Mouse (Mus musculus) cerebellum, postnatal 36 days (tissue): ENCODE data around the gene Txnrd2.

Experiments
- DNase-seq, 2 experiments: peaks; one replicate each; pipeline ENCODE4 v3.0.0; 2021 to 2022; ENCODE audit warnings: mixed read lengths in 2 of 2

Gene Txnrd2

DNA sequence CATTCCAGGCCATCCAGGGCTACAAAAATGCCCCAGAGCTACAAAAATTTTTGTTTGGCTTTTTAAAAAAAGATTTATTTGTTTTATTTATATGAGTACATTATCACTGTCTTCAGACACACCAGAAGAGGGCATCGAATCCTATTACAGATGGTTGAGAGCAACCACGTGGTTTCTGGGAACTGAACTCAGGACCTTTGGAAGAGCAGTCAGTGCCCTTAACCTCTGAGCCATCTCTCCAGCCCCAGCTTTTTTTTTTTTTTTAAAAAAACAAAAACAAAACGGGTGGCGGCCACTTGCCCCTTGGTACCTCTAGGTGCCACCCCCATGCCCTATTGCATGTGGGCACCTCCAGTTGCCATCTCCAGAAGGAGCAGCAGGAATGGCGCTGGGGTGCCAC is 8.7 kb upstream of the Txnrd2 start:
- DNase-seq: no peak

DNA sequence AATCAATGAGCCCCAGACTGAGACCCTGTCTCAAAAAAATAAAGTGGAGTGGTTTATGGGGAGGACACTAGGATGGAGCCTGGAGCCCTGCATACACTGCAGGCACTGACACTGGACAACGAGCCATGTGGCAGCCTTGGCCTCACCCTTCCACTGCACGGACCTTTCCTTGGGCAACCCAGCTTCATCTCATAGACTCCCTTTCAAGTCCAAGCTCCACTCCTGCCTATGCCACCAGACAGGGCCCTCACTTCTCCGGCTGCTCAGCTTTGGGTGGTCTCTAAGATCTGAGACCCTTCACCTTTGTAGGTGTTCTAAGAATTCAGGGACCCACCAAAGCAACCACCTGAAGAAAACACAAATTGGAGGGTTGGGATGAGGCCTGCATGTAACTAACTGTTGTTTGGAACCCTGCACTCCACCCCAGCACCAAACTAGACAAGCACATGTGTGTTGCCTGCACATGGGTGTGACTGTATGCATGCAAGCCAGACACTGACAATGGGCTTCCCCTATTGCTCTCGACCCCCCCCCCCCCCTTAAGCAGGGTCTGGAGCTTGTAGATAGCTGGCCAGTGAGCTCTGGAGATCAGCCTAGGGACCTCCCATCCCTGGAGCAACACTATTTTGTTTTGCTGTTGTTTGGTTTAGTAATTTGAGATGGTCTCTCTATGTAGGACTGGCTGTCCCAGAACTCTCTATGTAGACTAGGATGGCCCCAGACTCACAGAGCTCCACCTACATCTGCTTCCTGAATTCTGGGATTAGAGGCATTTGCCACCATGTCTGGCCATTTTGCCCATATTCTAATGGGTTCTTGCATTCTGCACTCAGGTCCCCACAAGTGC is 7.2 kb upstream of the Txnrd2 start:
- DNase-seq: no peak

DNA sequence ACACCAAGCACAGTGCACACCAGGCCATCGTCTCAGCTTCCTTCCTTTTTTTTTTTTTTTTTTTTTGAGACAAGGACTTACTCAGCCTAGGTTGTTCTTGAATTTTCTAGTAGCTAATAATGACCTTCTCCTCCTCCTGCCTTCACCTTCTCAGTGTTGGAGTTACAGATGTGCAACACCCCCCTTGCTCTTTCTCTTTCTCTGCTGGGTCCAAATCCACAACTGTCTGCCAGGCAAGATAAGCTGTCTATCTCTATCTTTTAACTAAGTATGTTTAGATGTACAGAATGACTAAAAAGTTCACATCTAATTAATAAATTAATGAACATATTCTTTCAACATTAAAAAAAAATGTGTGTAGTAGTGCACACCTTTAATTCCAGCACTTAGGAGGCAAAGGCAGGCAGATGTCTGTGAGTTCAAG is 6.6 kb upstream of the Txnrd2 start:
- no peak for DNase-seq

DNA sequence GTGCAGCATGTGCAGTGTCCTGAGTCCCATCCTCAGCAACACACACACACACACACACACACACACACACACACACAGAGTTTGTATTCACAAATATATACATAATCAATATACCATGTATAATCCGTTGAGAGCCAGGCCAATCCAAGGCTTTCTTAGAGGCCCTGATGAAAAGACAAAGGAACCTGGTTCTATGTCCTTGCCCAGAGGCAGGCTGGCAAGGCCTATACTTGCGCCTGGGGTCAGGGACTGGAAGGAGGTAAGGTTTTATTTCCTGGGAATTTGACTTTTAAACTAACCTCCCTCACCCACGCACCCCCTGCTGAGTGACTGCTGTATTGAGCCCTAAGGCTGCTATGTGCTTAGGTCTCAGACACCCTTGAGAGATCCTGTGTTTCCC is 5.6 kb upstream of the Txnrd2 start:
- no peak for DNase-seq

DNA sequence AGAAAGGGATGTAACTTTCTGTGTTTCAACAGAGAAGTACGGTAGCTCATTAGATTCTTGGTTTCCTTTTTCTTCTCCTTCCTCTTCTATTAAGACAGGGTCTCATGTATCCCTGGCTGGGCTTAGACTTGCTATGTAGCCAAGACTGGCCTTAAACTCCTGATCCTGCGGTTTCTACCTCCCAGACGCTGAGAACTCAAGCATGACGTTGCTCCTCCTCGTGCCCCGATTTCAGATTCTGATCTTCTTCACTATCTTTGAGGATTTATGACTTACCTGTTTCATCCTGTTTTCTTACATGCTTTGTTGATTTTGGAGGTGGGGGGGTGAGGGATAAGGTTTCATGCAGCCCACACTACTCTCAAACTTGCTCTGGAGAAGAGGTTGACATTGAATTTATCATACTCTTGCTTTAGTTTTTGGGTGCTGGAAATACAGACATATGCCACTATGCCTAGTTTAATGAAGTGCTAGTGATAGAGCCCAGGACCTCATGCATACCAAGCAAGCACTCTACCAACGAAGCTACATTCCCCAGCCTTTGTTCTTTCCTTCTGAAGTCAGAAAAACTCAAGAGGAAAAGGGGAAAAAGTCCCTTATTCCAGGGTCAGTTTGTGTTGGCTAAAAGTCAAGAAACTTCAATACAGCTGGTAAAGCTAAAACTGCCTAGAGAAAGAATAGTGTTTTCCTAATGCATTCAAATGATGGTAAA is 2.8 kb upstream of the Txnrd2 start:
- no peak for DNase-seq

DNA sequence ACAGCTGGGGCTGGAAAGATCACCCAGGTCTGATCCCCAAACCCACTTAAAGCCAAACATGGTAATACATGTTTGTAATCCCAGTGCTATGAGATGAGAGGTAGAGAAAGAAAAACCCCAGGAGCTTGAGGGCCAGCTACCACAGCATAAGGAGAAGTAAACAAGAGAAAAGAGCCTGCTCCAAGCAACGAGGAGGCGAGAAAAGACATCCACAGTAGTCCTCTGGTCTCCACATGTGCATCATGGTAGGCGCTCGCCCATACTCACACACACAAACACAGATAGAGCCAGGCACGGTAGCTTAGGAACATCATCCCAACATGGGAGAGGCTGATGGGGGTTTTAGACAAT is 2.3 kb upstream of the Txnrd2 start:
- no peak for DNase-seq

DNA sequence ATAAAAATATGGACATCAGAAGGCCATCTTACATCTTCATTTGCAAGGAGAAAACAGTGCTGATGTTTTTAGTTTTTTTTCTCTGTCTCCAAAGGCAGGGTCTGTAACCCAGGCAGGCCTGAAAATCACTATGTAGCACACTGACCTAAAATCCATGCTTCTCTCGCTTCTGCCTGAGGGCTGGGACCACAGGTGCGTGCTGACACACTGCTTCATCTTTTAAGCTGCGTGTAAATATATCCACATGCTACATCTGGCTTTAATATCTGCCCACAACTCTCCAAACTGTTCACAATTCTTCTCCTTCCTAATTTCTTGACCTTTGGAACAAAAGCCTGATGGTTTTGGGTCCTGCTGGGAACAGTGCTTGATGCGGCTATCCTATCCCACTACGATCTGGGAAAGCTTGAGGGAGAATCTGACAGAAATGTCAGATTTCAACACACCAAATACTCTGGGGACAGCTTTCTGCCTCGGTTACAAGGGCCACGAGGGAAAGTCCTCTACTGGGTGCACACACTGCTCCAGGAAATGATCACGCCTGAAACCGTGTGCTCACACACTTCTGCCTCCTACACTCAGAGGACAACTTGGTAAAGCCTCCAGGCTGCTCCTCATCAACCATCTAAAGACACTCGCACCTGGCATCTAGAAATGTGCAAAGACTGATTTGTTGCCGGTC is 1.7 kb upstream of the Txnrd2 start:
- no peak for DNase-seq

DNA sequence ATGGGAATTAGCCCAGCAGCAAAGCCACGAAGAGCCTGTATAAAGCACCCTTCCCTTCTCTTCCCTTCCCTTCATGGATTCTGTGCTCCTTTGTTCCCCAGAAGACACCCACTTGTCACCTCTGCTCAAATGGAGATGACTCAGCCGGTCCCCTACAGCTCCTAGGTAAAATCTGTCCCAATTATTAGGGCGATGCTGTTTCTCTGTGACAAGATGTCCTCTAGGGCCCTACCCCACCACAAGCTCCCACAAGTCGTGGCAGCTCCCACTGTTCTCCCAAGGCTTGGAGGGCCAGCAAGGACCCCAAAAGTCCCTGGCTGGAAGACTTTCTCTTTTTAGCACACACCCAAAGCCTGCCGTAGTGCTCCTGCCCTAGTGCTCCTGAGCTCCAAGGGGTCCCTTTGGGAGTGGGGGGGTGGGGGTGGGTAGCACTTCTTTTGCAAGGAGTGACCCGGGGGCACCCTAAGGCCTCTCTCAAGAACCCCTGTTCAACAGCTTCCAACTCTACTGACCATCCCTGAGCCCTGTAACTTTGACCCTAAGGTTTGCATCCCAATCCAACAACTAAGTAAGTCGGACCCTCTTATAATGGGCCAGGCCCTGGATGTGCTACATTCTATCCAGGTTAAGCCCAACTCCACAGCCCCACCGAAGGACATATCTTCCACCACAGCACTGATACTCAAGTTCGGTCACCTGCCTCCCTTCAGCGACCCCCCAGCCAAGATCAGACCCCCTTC is 539 bp upstream of the Txnrd2 start:
- no peak for DNase-seq

DNA sequence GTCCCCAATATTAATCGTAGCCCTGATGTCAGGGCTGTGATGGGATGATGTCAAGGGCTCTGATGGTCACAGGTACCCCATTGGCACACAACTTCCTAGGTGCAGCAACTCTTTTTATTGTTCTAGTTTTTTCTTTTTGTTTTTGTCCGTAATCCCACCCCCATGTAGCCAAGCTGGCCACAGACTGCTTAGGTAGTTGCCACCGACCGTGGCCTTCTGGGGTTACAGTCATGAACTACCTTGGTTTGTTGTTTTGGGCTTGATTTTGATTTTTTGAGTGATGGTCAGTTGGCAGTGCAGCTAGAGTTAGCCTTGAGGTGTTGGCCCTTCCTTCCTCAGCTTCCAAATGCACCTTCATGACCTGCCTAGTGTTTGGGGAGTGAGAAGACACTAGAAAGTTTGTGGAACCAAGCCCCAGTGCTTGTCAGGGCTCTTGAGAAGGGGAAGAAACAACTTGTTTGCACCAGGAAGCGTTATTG is 657 bp downstream of the Txnrd2 start, which contains the start of gene Comt:
Comt (minus strand) TSS at position 51 of the 479 bp plus-strand sequence.
- DNase-seq: no peak

DNA sequence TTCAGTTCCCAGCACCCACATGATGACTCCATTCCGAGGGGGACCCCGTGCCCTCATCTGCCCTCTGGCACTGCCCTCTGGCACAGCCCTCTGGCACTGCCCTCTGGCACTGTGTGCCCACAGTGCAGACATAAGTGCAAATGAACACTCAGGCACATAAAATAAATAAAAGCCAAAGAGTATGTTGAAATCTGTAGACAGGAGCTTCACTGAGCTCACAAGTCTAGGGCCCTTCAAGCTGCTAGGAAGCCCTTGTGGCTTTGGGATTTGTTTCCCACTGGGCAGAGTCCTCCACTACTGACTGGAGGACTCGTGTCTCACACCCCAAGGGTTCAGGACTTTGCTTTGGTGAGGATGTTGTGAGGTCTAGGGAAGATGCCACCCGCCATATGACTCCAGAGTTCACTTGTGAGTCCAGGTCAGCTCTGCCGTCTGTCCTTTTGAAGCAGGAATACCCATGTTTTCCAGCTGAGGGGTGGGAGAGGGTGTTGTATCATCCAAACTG is 1.9 kb downstream of the Txnrd2 start:
- DNase-seq: no peak

DNA sequence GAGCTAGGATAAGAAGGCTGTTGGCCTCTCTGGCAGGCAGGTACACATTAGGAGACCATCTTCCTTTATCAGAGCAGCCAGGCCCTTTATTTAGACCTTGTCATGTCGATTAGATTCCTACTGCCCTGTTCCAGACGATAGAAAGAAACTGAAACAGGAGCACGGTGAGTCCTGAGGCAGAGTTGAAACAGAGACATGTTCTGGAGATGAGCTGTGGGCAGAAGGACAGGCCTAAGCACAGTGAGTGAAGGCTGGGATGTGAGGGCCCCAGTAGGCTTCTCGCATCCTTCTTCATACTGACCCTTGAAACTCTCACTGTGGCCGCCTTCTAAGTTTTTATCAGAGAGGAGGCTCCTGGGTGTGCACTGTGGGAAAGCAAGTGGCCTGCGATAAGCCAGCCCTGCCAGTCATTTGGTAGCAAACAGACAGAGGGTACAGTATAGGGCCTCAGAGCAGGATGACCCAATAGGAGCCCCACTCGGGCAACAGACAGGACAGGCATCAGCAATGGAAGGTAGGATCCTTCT is 2.4 kb downstream of the Txnrd2 start:
- no peak for DNase-seq

DNA sequence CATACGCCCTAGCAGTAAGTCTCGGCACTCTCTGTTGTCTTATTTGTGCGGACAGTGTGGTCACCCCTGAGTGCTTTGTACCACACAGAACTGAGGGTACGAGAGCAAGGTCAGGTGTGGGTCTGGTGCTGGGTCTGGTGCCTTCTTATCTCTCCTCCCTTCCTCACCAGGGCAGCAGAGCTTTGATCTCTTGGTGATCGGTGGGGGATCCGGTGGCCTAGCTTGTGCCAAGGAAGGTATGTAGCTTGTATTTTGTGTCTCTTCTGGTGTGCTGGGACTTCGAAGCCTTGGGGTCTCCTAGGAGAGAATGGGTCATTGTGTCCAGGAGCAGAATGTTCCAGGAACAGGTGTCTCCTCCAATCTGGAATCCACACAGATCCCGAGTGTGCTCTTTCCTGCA is 3.5 kb downstream of the Txnrd2 start:
- DNase-seq: no peak

DNA sequence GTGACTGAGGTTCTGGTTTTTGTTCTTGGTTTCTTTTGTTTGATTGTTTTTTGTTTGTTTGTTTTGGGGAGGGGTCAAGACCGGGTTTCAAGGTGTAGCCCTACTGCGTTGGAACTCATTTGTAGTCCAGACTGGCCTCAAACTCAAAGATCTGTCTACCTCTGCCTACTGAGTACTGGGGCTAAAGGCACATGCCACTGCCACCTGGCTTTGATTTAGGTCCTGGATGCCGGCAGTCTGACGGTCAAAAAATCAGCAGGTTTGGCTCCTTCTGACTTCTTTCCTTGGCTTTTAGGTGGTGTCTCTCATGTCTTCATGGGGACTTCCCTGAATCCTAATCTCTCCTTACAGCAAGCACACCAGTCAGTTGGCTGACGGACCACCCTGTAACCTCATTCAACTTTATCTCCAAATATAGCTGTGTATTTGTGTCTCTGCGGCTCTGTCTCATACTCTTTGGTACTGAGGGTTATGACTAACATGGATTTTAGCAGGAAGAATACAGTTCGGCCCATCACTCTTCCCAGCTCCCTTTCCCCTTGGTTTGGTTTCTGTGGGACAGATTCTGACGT is 4.5 kb downstream of the Txnrd2 start:
- no peak for DNase-seq

DNA sequence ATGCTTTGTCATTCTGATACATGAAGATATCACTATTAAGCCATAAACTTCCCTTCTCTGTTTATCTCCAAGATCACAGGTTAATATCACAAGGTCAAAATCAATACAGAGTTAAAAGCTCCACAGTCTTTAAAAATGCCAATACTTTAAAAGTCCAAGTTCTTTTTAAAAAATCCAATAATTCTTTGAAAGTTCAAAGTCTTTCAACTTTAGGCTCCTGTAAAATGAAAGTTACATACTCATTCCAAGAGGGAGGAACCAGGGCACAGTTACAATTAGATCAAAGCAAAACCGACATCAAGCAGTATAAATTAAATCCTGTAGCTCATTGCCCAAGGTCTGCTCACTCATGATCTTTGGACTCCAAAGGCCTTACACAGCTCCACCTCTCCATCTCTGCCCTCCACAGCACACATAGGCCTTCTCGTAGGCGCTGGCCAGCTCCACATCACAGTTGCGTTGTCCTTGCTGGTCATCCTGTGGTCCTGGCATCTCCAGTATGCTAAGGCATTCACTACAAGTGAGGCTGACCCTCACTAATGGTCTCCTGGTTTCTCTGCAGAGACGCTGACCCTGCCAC is 7.2 kb downstream of the Txnrd2 start:
- no peak for DNase-seq

DNA sequence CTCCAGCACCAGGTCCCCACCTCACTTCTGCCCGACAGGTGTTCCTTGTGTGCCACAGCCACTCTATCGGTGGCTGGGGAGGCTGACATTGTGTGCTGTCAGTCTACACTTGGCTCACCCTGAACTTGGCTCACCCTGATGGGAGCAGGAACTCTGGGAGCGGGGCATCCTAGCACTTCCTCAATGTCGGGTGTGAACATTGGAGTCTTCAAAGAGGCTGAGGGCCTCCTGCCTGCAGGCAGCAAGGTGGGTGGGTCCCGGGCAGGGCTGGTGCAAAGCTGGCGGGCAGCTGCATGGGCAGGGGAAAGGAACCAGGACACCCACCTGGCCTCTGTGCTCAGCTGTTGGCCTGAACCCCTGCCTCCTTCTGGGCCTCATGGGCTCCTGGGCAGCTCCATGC is 9.9 kb downstream of the Txnrd2 start:
- DNase-seq: no peak

DNA sequence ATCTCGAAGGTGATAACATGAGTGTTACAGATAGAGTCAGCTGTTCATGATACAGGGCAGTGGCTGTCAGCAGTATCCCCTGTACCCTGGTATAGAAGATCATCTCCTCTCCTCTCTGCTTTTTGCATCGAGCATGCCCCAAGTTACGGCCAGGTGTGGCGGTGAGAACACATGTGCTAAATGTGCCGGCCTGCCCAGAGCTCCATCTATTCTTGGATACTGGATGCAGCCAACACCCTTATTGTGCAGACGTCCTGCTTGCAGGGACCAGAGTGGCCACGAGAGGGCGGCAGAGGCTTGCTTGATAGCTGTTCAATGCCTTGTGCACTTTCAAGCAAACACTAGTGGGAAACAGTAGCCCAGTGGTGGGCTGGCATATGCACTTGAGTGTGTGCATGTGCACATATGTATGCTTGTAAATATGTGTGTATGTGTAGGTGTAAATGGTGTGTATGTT is 17.2 kb downstream of the Txnrd2 start:
- DNase-seq: peak; percentile 96 to 99

DNA sequence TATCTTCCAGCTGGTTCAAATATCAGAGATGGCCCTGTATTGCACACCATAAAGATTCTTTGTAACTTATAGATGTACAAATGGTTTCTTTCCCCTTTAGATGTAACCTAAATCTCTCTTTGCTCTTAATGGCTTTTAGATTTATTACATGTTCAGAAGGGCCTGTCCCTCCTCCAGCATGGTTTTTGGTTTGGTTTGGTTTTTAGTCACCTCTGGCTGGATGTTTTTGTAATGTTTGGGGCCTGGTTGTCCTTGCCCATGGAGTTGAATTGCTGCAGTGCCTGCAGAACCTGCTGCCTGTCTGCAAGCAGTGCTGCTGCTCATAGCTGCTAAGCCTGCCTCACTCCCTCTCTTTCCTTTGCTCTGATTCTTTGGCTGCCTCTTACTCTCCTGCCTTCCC is 21.1 kb downstream of the Txnrd2 start:
- DNase-seq: no peak

DNA sequence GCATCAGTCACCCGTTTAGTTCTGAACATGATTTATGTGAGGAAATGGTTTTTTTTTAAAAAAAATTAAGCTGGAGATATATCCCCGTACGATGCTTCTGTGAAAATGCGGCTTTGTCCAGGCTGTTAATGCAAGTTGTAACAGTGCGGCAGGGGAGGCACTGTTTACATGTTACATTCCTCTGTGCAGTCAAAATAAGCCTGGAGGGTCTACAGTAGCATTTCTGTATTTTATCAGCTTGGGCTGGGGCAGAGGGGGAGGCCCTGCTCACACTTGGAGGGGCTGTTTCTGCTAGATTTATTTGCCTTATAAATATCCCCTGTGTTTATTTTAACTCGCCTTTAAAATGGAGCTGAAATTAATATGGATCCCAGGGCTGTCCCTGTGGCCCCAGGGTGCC is 21.9 kb downstream of the Txnrd2 start:
- DNase-seq: no peak

DNA sequence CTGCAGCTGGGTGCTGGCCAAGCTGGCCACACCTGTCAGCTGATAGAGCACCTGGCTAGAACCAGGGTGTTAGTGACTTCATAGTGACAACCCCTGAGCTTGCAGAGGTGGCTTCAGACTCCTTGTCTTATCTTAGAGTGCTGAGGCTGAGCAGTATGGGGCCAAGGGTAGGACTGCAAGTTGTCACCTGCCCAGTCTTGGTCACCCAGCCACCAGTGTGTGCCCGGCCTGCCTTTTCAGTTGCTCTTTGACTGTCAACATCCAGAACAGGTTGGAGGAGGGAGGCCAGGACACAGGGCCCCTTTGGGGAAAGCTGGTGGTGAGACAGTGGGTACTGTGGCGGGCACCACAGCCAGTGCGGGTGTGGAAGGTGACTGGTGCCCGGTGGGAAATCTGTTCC is 22.8 kb downstream of the Txnrd2 start:
- no peak for DNase-seq

DNA sequence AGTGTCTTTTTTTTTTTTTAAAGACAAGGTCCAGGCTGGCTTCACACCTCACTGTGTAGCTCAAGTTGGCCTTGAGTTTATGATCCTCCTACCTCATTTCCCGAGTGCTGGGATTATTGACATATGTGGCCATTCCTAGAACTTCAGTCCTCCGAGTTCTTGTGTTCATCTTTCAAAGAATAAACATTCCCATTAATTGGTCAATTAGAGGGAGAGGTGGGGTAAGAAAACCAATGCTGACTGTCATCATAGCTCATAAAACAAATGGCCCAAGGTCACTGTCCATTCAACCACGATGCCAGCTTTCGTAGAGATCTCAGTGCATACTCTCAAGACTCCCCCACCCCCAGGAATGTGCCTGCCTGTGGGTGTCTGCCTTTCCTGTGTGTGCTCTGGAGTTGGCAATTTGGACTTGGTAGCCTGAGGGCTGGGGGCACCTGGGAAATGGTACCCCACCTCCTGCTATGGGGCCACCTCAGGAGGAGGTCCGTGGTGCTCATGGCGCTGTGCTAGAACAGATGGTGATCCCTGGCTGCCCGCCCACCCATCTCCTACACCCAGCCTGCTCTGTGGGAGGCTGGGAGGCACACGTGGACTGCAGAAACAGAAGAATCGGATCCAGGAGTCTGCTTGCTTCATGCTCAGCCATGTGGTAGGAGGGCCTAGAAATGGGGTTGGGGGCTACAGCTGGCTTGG is 25.4 kb downstream of the Txnrd2 start:
- peak; percentile 61 to 73 for DNase-seq

DNA sequence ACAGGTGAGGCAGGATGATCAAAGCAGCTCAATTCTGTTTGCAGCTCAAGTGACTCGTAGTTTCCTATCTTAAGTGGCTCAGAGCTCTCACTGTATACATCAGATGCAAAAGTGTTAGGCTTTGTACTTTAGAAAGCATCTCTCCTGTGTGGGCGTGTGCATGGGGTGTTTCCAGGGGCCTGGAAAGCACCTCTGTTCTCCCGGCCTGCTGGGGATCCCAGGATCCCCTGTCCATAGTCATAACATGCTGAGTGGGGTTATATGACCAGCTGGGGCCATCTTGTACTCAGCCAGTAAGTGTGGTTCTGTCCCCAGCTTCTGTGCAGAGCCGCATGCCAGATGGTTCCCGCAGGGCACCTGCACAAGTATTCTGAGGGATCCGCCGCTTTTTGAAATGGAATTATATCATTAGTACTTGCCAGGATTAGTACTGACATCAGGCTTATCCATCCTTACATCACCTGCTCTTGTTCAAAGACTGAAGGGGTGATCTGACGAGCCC is 26.2 kb downstream of the Txnrd2 start:
- peak; percentile 35 to 42 for DNase-seq
